Mouse (Mus musculus) neural tube, embryonic 11.5 days (tissue): ENCODE results near the gene Fhad1. TPM values are rescaled to one million over a fixed set of nuclear protein-coding genes. Genes with fewer than 3 reads are reported as not detected.
A peak's percentile ranks its signal among the peaks of the same experiment; 100 is the strongest.

Experiments used
- ATAC-seq: fragments of 200-750 bp; cut with Nextera tagmentation; 2 replicates; pipeline ENCODE4 v1.8.0; 2017; ENCODE audit warnings: moderate number of reproducible peaks, mild to moderate bottlenecking, moderate TSS enrichment, moderate library complexity; ENCODE audit not compliant: insufficient read depth, low FRiP score, low TSS enrichment
- DNase-seq: peaks from one replicate; pipeline ENCODE4 v3.0.0-alpha.2; 2015; ENCODE audit warnings: low spot score
- H3K27ac ChIP-seq: fragments of 300-500 bp; sonication (generic); 2 replicates; pipeline ENCODE4 v1.5.1; 2014; ENCODE audit warnings: low read depth, mild to moderate bottlenecking, low read length
- H3K27me3 ChIP-seq: fragments of 300-500 bp; sonication (generic); 2 replicates; pipeline ENCODE4 v1.6.1; 2014; ENCODE audit warnings: mild to moderate bottlenecking, low read length, mixed read lengths; ENCODE audit not compliant: control insufficient read depth, insufficient read depth
- H3K36me3 ChIP-seq: fragments of 300-500 bp; sonication (generic); 2 replicates; pipeline ENCODE4 v1.6.1; 2014; ENCODE audit warnings: mild to moderate bottlenecking, low read length, moderate library complexity, mixed read lengths; ENCODE audit not compliant: control insufficient read depth, insufficient read depth
- H3K4me1 ChIP-seq: fragments of 300-500 bp; sonication (generic); 2 replicates; pipeline ENCODE4 v1.6.1; 2014; ENCODE audit warnings: low read length, mixed read lengths; ENCODE audit not compliant: control insufficient read depth, insufficient read depth
- H3K4me2 ChIP-seq: fragments of 300-500 bp; sonication (generic); 2 replicates; pipeline ENCODE4 v1.6.1; 2014; ENCODE audit warnings: low read depth, mild to moderate bottlenecking, moderate library complexity
- H3K4me3 ChIP-seq: fragments of 300-500 bp; sonication (generic); 2 replicates; pipeline ENCODE4 v1.5.1; 2014; ENCODE audit warnings: low read depth, low read length
- H3K9ac ChIP-seq: fragments of 300-500 bp; sonication (generic); 2 replicates; pipeline ENCODE4 v1.6.1; 2014; ENCODE audit warnings: mild to moderate bottlenecking, low read length
- H3K9me3 ChIP-seq: fragments of 300-500 bp; sonication (generic); 2 replicates; pipeline ENCODE4 v1.6.1; 2016; ENCODE audit warnings: low read length; ENCODE audit not compliant: control insufficient read depth
- WGBS: fragments of 180-500 bp; shearing (Covaris S2); extraction: QIAGEN DNeasy Blood & Tissue Kit; methylation state at CpG from one replicate; pipeline ENCODE4 v1.1.7; 2014; 5-methylcytosine and 5-hydroxymethylcytosine counted together
- polyA plus RNA-seq: library from polyadenylated mRNA; unstranded; fragments of >200 nt; fragmentation: Nextera tagmentation; extraction: Ambion mirVana; gene quantifications from 2 replicates; pipeline ENCODE4 v1.2.1, GENCODE M21; 2014

Gene Fhad1
- polyA plus RNA-seq, 1 experiment from 2014 or later, result 1.5 TPM

GRCm38 (mm10) chr4:141871909-141872308 is 143.0 kb downstream of the Fhad1 start:
- Histone ChIP-seq H3K4me1 (peaks cover 18% of the 10 kb centered on the region), H3K27me3 (no peaks in the 10 kb centered on the region), H3K9ac (no peak overlapping the region), H3K4me2 (no peak overlapping the region), H3K36me3 (no peaks in the 10 kb centered on the region), H3K9me3 (no peaks in the 10 kb centered on the region), H3K4me3 (no peak overlapping the region), H3K27ac (no peak overlapping the region)
- DNase-seq (no peak), ATAC-seq (no peak)
- 67% methylated on average over 9 of the region's 9 CpGs for WGBS

GRCm38 (mm10) chr4:141871333-141871725 is 143.6 kb downstream of the Fhad1 start:
- H3K27ac ChIP-seq, result no peak overlapping the region
- no peaks in the 10 kb centered on the region for H3K27me3 ChIP-seq
- no peaks in the 10 kb centered on the region for H3K9me3 ChIP-seq
- H3K4me3 ChIP-seq, result no peak overlapping the region
- no peak overlapping the region for H3K9ac ChIP-seq
- H3K4me1 ChIP-seq, result peaks cover 18% of the 10 kb centered on the region
- no peak for ATAC-seq
- no peak for DNase-seq
- H3K4me2 ChIP-seq, result no peak overlapping the region
- 92% methylated on average over 3 of the region's 3 CpGs for WGBS
- H3K36me3 ChIP-seq, result no peaks in the 10 kb centered on the region

- DNase-seq, result no peak
- Histone ChIP-seq H3K9me3 (no peaks in the 10 kb centered on the region), H3K4me1 (peaks cover 18% of the 10 kb centered on the region), H3K4me2 (no peak overlapping the region), H3K9ac (no peak overlapping the region), H3K27me3 (no peaks in the 10 kb centered on the region), H3K27ac (no peak overlapping the region), H3K36me3 (no peaks in the 10 kb centered on the region), H3K4me3 (no peak overlapping the region)
- WGBS, result 82% methylated on average over 11 of the region's 11 CpGs
- no peak for ATAC-seq
Measured at GRCm38 (mm10) chr4:141870666-141871332, 144.1 kb downstream of the Fhad1 start.

- H3K4me2 ChIP-seq, result no peak overlapping the region
- no peaks in the 10 kb centered on the region for H3K27me3 ChIP-seq
- ATAC-seq, result no peak
- H3K36me3 ChIP-seq, result no peaks in the 10 kb centered on the region
- H3K9me3 ChIP-seq, result no peaks in the 10 kb centered on the region
- no peak overlapping the region for H3K27ac ChIP-seq
- 82% methylated on average over 5 of the region's 5 CpGs for WGBS
- H3K4me1 ChIP-seq, result peaks cover 10% of the 10 kb centered on the region; the same call in 1 of the 2 replicates
- H3K9ac ChIP-seq, result no peak overlapping the region
- no peak overlapping the region for H3K4me3 ChIP-seq
- DNase-seq, result no peak
Measured at GRCm38 (mm10) chr4:141869436-141870215, 145.3 kb downstream of the Fhad1 start.

GRCm38 (mm10) chr4:141868051-141868450 is 146.8 kb downstream of the Fhad1 start:
- peaks cover 6% of the 10 kb centered on the region; the same call in 1 of the 2 replicates for H3K4me1 ChIP-seq
- no peak overlapping the region for H3K9ac ChIP-seq
- WGBS, result 89% methylated on average over 10 of the region's 10 CpGs
- H3K27me3 ChIP-seq, result no peaks in the 10 kb centered on the region
- no peak overlapping the region for H3K27ac ChIP-seq
- H3K4me2 ChIP-seq, result no peak overlapping the region
- no peak overlapping the region for H3K4me3 ChIP-seq
- no peak for ATAC-seq
- H3K9me3 ChIP-seq, result no peaks in the 10 kb centered on the region
- H3K36me3 ChIP-seq, result no peaks in the 10 kb centered on the region
- DNase-seq, result no peak

GRCm38 (mm10) chr4:141867498-141867897 is 147.4 kb downstream of the Fhad1 start:
- Histone ChIP-seq H3K4me1 (peaks cover 6% of the 10 kb centered on the region; the same call in 1 of the 2 replicates), H3K9ac (no peak overlapping the region), H3K9me3 (no peaks in the 10 kb centered on the region), H3K36me3 (no peaks in the 10 kb centered on the region), H3K4me2 (no peak overlapping the region), H3K4me3 (no peak overlapping the region), H3K27ac (0 out of 2 replicates have a peak overlapping the region, but pooled peaks have one; percentile 34), H3K27me3 (no peaks in the 10 kb centered on the region)
- DNase-seq (no peak), ATAC-seq (peak; percentile 45)
- WGBS, result 49% methylated on average over 4 of the region's 4 CpGs

- Histone ChIP-seq H3K4me3 (no peak overlapping the region), H3K36me3 (no peaks in the 10 kb centered on the region), H3K9ac (no peak overlapping the region), H3K27ac (peak overlapping the region; percentile 34; the same call in 1 of the 2 replicates), H3K27me3 (no peaks in the 10 kb centered on the region), H3K9me3 (no peaks in the 10 kb centered on the region), H3K4me1 (peaks cover 4% of the 10 kb centered on the region; the same call in 1 of the 2 replicates), H3K4me2 (no peak overlapping the region)
- DNase-seq, result no peak
- WGBS, result 49% methylated on average over 10 of the region's 10 CpGs
- ATAC-seq, result no peak
Measured at GRCm38 (mm10) chr4:141866933-141867490, 147.9 kb downstream of the Fhad1 start.

- H3K9me3 ChIP-seq, result no peaks in the 10 kb centered on the region
- H3K27ac ChIP-seq, result no peak overlapping the region
- H3K4me2 ChIP-seq, result no peak overlapping the region
- no peak overlapping the region for H3K4me3 ChIP-seq
- H3K4me1 ChIP-seq, result peaks cover 4% of the 10 kb centered on the region; the same call in 1 of the 2 replicates
- no peak overlapping the region for H3K9ac ChIP-seq
- WGBS, result 86% methylated on average over 5 of the region's 5 CpGs
- H3K27me3 ChIP-seq, result no peaks in the 10 kb centered on the region
- no peak for ATAC-seq
- DNase-seq, result no peak
- H3K36me3 ChIP-seq, result no peaks in the 10 kb centered on the region
Measured at GRCm38 (mm10) chr4:141865600-141865999, 149.3 kb downstream of the Fhad1 start.
